Mouse (Mus musculus) lung, adult 2 months (tissue): Measurements from ENCODE around the gene Phlda1.

ENCODE experiments used
- CTCF ChIP-seq: fragments of 200-500 bp; IDR thresholded peaks from 2 replicates; pipeline ENCODE4 v1.5.1; 2011; ENCODE audit warnings: mild to moderate bottlenecking, low read length, control low read depth; ENCODE audit not compliant: insufficient read depth
- POLR2A ChIP-seq: fragments of 200-500 bp; IDR thresholded peaks from 2 replicates; pipeline ENCODE4 v1.6.1; 2011; ENCODE audit warnings: low read depth, mild to moderate bottlenecking, control low read depth, low read length, borderline replicate concordance; ENCODE audit errors: extremely low read depth

GRCm38 (mm10) chr10:111550075-111550695 lies 44.1 kb downstream of the Phlda1 start:
- TF ChIP-seq CTCF (no peak), POLR2A (no peak)
